Mouse (Mus musculus) MEL (cell line): Measurements from ENCODE around the gene Minos1.

ENCODE experiments used
- CTCF ChIP-seq, 3 experiments: IDR thresholded peaks in 2 of 3; conservative IDR thresholded peaks in 1 of 3; 2 replicates each; pipeline ENCODE4 v1.5.1; 2011 to 2012; ENCODE audit warnings: low read length in 3 of 3, low read depth in 2 of 3, mild to moderate bottlenecking in 2 of 3, improper control_type of control experiment in 1 of 3, inconsistent platforms in 1 of 3, mixed read lengths in 1 of 3, moderate library complexity in 1 of 3; ENCODE audit not compliant: control insufficient read depth in 1 of 3, insufficient read depth in 1 of 3, poor library complexity in 1 of 3, severe bottlenecking in 1 of 3
- GATA1 ChIP-seq: IDR thresholded peaks from 2 replicates; pipeline ENCODE4 v1.6.1; 2011; ENCODE audit warnings: low read depth, low read length, improper control_type of control experiment

DNA sequence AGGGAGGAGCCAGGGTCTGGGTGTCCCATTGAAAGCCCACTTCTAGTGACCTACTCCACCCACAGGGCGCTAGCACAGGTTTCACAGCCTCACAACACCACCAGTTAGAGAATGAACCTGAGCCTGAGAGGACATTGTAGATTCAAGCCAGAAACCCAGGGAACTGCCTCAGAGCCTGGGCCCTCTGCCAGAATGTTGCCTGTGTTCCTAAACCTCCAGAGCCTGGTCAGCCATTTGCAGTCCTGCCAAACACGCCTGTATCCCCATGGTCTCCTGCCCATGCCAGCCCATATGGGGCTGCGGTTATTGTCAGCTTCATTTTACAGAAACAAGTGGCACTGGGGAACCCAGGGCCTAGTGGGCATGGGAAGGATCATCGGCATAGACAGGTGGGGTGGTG is 75.6 kb downstream of the Minos1 start:
- TF ChIP-seq GATA1 (no peak), CTCF (IDR thresholded peaks at IDR 0.05 in 2 of 3, conservative IDR thresholded peaks at IDR 0.05 in 1 of 3; ENCODE audit: control insufficient read depth in 1 of 3, insufficient read depth in 1 of 3, low read depth in 2 of 3, low read length in 3 of 3, poor library complexity in 1 of 3, severe bottlenecking in 1 of 3) (no peak)
